Comparison of ENCODE assay signal across 24 mouse cellular contexts in genomic region chr3:103595271-103595810, GRCm38 (mm10). TPM values are rescaled to one million over a fixed set of nuclear protein-coding genes. Genes with fewer than 3 reads are reported as not detected.
A peak's percentile ranks its signal among the peaks of the same experiment; 100 is the strongest.
DNase-seq lines count a peak whose midpoint lies in the region.
"Had no signal": no experiment of that assay in that cellular context is flagged by ENCODE, and none has a peak within 500 bp of the region (broad histone marks: within the 10 kb centered on the region; RNA-seq: fewer than 3 reads in every experiment).

No protein-coding gene starts in this region.

- intact Hi-C loops in heart, postnatal 14 days (cut with DNase I) = no loop called here
- intact Hi-C loops in heart, postnatal 10 days (cut with DNase I) = no loop called here

- DNase-seq in heart, adult 11 months = peak; percentile 84
- no peak for DNase-seq in heart, postnatal 14 days
- DNase-seq in Muller cell, postnatal 12 days (ENCODE audit: inconsistent ontology term) = peak; percentile 58
- DNase-seq in adipocyte (ENCODE audit: low spot score) = peak; percentile 28
- DNase-seq in gonadal fat pad, adult 2 months (ENCODE audit: low read depth) = peak; percentile 31
- no peak for DNase-seq in gastrocnemius, postnatal 4 days (ENCODE audit: low spot score in 2 of 2)
- DNase-seq in heart, postnatal 10 days = no peak
- DNase-seq: cerebellum, adult 11-12 months; cerebellum, postnatal 10 days; gastrocnemius, postnatal 10 days; heart, adult 18-20 months; kidney, adult 9 months; kidney, postnatal 10 days; lung, postnatal 10 days; right cerebral cortex, postnatal 14 days had no signal

RNA-seq across cellular contexts. Expression of gene Syt6, which starts 20.3 kb away (rescaled TPM):
- total RNA-seq in heart, postnatal 14 days (2021) = not detected
- not detected in 2 replicates for polyA plus RNA-seq in gonadal fat pad, adult 2 months (2012; rRNA removed)
- not detected for total RNA-seq in gastrocnemius, postnatal 4 days (2021)
- not detected for total RNA-seq in heart, postnatal 10 days (2021)
- total RNA-seq: heart, adult 18-20 months; hematopoietic stem cell, adult 5-6 weeks had no signal
- polyA plus RNA-seq: activated CD4-positive, CD25-positive, alpha-beta regulatory T cell, adult 4 months; CD4-positive, CD25-positive, alpha-beta regulatory T cell, adult 4 months; erythroblast, embryonic 14.5 days had no signal

RNA-seq across cellular contexts. Expression of gene Atg4a-ps, which starts 50.5 kb away (rescaled TPM):
- 1 to 10 TPM in 1 of 2 experiments, not detected in 1; 2.7 TPM for total RNA-seq in heart, postnatal 14 days (2021)
- polyA plus RNA-seq in gonadal fat pad, adult 2 months (2012; rRNA removed) = 0.76 and 0.90 TPM in 2 replicates
- 1 to 10 TPM in 1 of 2 experiments, not detected in 1; 9.2 TPM for total RNA-seq in gastrocnemius, postnatal 4 days (2021)
- 1 to 10 TPM in 1 of 2 experiments, not detected in 1; 1.5 TPM for total RNA-seq in heart, postnatal 10 days (2021)
- polyA plus RNA-seq: erythroblast, embryonic 14.5 days; forebrain, embryonic 11.5 days; limb, embryonic 10.5 days; small intestine, adult 2 months; stomach, embryonic 14.5 days; testis, adult 2 months had no signal

Comparison
In these comparisons a context has a peak if more than half of its experiments do, and no peak if none do; other contexts are left out.
1. DNase-seq: peak in heart, adult 11 months (single experiment), Muller cell, postnatal 12 days (single experiment), adipocyte (single experiment) and gonadal fat pad, adult 2 months (single experiment); none in heart, postnatal 14 days (0 of 2), gastrocnemius, postnatal 4 days (0 of 2) and heart, postnatal 10 days (0 of 2).